20 mouse cellular contexts compared by ENCODE assay signal in the genomic region with DNA sequence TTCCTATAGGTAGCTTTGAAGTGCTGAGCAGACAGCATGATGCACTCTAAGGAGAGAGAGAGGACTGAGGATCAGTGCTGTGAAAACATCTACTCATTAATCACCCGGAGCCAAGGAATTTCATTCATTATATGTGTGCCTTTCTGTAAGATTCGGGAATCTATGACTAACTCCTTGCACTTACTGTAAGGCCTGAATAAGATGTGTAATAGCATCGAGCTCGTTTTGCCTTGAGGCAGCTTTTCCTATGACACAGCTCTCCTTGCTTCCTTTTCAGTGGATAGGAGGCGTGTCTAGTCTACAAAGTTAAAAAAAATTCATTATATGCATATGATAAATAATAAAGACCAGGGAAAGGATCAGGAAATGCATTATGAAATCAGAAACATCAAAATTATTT.
"Had no signal": no experiment of that assay in that cellular context is flagged by ENCODE, and none has a peak within 500 bp of the region (broad histone marks: within the 10 kb centered on the region; RNA-seq: fewer than 3 reads in every experiment).

No protein-coding gene starts in this region.

- ATAC-seq: liver, postnatal 0 days; lung, postnatal 0 days; midbrain, embryonic 16.5 days had no signal

- H3K4me3 ChIP-seq: liver, embryonic 13.5 days; liver, embryonic 15.5 days; lung, embryonic 15.5 days; megakaryocyte, embryonic 14.5 days; midbrain, embryonic 12.5 days; myocyte; neural tube, embryonic 12.5 days; stomach, embryonic 15.5 days had no signal

- H3K36me3 ChIP-seq: liver, embryonic 13.5 days; liver, embryonic 15.5 days; lung, embryonic 15.5 days; midbrain, embryonic 12.5 days; neural tube, embryonic 12.5 days; stomach, embryonic 15.5 days had no signal

- H3K4me1 ChIP-seq: liver, embryonic 13.5 days; liver, embryonic 15.5 days; megakaryocyte, embryonic 14.5 days; midbrain, embryonic 12.5 days; neural tube, embryonic 12.5 days; stomach, embryonic 15.5 days had no signal

- H3K9me3 ChIP-seq: liver, embryonic 13.5 days; liver, embryonic 15.5 days; lung, embryonic 15.5 days; megakaryocyte, embryonic 14.5 days; midbrain, embryonic 12.5 days; neural tube, embryonic 12.5 days; stomach, embryonic 15.5 days had no signal

- H3K27ac ChIP-seq: liver, embryonic 13.5 days; liver, embryonic 15.5 days; lung, embryonic 15.5 days; macrophage; midbrain, embryonic 12.5 days; neural tube, embryonic 12.5 days; stomach, embryonic 15.5 days had no signal

- DNase-seq: liver, embryonic 13.5 days; liver, postnatal 0 days; lung, adult 2 months; lung, postnatal 14 days; lung, postnatal 36 days; midbrain, embryonic 14.5 days; right cerebral cortex, postnatal 14 days; thymus, adult 18-20 months; thymus, postnatal 14 days; thymus, postnatal 4 days had no signal

- H3K4me2 ChIP-seq: liver, embryonic 13.5 days; liver, embryonic 15.5 days; lung, embryonic 15.5 days; midbrain, embryonic 12.5 days; neural tube, embryonic 12.5 days; stomach, embryonic 15.5 days had no signal

- H3K27me3 ChIP-seq: liver, embryonic 13.5 days; liver, embryonic 15.5 days; lung, embryonic 15.5 days; megakaryocyte, embryonic 14.5 days; midbrain, embryonic 12.5 days; neural tube, embryonic 12.5 days; stomach, embryonic 15.5 days had no signal

- H3K9ac ChIP-seq: liver, embryonic 13.5 days; liver, embryonic 15.5 days; liver, postnatal 0 days; lung, embryonic 15.5 days; midbrain, embryonic 12.5 days; neural tube, embryonic 12.5 days; stomach, embryonic 15.5 days had no signal
